Mouse (Mus musculus): ENCODE measurements around the gene Thbs3. TPM values are rescaled to one million over a fixed set of nuclear protein-coding genes. Genes with fewer than 3 reads are reported as not detected.

Thbs3 gene
- polyA plus RNA-seq, 1 experiment from 2014 or later: 77.7 TPM

DNA sequence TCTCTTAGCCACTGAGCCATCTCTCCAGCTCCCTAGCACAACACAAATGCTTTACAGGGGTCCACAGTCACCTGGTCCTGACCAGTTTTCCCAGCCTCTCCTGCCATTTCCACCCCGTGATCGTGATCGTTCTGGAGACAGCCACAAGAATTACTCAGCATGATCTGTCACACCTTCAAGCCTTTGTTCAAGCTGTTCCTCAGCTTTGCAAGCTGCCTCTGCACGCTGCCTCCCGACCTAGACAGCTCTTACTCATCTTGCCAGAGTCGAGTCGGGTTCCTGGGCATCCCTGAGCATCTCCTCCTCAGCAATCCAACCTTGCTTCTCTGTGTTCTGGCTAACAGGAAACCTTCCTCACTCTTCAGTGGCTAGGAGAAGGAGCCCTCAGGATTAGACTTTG, 44.1 kb downstream of the Thbs3 start, which contains the start of gene Dpm3:
Gene Dpm3, plus strand, starts transcription at position 283 of the 400 bp plus-strand sequence.
- DNase-seq (ENCODE audit: low spot score): no peak
- 48% methylated on average over 7 of the region's 7 CpGs for WGBS
- TF ChIP-seq CTCF (IDR thresholded peaks at IDR 0.05) (no peak), EP300 (IDR thresholded peaks at IDR 0.05) (no peak)
- Histone ChIP-seq H3K36me3 (ENCODE audit: insufficient read depth, low read length) (no peaks in the 10 kb centered on the region), H3K9me3 (ENCODE audit: low read length) (no peaks in the 10 kb centered on the region), H3K4me2 (replicated peaks; ENCODE audit: low read depth, low read length) (no peak within 1 kb of the TSS), H3K9ac (replicated peaks; ENCODE audit: low read depth) (no peak within 1 kb of the TSS), H3K27me3 (replicated peaks; ENCODE audit: insufficient read depth, low read length) (no peaks in the 10 kb centered on the region), H3K27ac (ENCODE audit: low read length) (no peak within 1 kb of the TSS), H3K4me3 (ENCODE audit: low read depth, low read length) (no peak within 1 kb of the TSS), H3K4me1 (ENCODE audit: insufficient read depth, low read depth, low read length) (no peaks in the 10 kb centered on the region)
- no peak for ATAC-seq

DNA sequence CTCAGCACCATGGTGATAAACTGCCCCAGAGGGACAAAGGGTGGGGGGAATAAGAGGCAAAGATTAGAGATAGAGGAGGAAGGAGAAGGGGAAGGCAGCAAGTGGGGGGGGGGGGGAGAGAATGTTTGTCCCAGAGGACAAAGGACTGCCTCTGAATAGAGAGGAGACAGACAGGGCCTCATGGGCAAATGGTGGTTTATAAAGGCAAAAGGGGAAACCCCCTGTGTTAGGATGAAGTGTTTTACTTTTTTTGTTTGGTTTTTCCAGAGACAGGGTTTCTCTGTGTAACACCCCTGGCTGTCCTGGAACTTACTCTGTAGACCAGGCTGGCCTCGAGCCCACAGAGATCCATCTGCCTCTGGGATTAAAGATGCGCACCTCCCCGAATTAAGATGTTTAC, 45.2 kb downstream of the Thbs3 start:
- DNase-seq (ENCODE audit: low spot score) (no peak), ATAC-seq (no peak)
- TF ChIP-seq CTCF (IDR thresholded peaks at IDR 0.05) (no peak), EP300 (IDR thresholded peaks at IDR 0.05) (no peak)
- Histone ChIP-seq H3K4me2 (replicated peaks; ENCODE audit: low read depth, low read length) (no peak overlapping the region), H3K9ac (replicated peaks; ENCODE audit: low read depth) (no peak overlapping the region), H3K9me3 (ENCODE audit: low read length) (no peaks in the 10 kb centered on the region), H3K27me3 (replicated peaks; ENCODE audit: insufficient read depth, low read length) (no peaks in the 10 kb centered on the region), H3K4me1 (ENCODE audit: insufficient read depth, low read depth, low read length) (no peaks in the 10 kb centered on the region), H3K36me3 (ENCODE audit: insufficient read depth, low read length) (no peaks in the 10 kb centered on the region), H3K4me3 (ENCODE audit: low read depth, low read length) (no peak overlapping the region), H3K27ac (ENCODE audit: low read length) (no peak overlapping the region)
- 62% methylated on average over 3 of the region's 3 CpGs for WGBS

GRCm38 (mm10) chr3:89262417-89262816, 47.4 kb downstream of the Thbs3 start:
- no peak overlapping the region for H3K4me2 ChIP-seq (replicated peaks; ENCODE audit: low read depth, low read length)
- TF ChIP-seq CTCF (IDR thresholded peaks at IDR 0.05) (no peak), EP300 (IDR thresholded peaks at IDR 0.05) (peak; percentile 64; the same call in 1 of the 2 replicates)
- no peak overlapping the region for H3K9ac ChIP-seq (replicated peaks; ENCODE audit: low read depth)
- H3K27me3 ChIP-seq (replicated peaks; ENCODE audit: insufficient read depth, low read length): no peaks in the 10 kb centered on the region
- H3K9me3 ChIP-seq (ENCODE audit: low read length): no peaks in the 10 kb centered on the region
- DNase-seq (ENCODE audit: low spot score): peak; percentile 61
- H3K4me3 ChIP-seq (ENCODE audit: low read depth, low read length): no peak overlapping the region
- no peaks in the 10 kb centered on the region for H3K36me3 ChIP-seq (ENCODE audit: insufficient read depth, low read length)
- peak overlapping the region; percentile 43; the same call in 1 of the 2 replicates for H3K27ac ChIP-seq (ENCODE audit: low read length)
- 53% methylated on average over 10 of the region's 10 CpGs for WGBS
- peaks cover 5% of the 10 kb centered on the region; the same call in 1 of the 2 replicates for H3K4me1 ChIP-seq (ENCODE audit: insufficient read depth, low read depth, low read length)
- ATAC-seq: peak; percentile 66

GRCm38 (mm10) chr3:89266439-89266893, 51.5 kb downstream of the Thbs3 start:
- Histone ChIP-seq H3K9me3 (ENCODE audit: low read length) (no peaks in the 10 kb centered on the region), H3K4me1 (ENCODE audit: insufficient read depth, low read depth, low read length) (peaks cover 16% of the 10 kb centered on the region; the same call in 1 of the 2 replicates), H3K4me2 (replicated peaks; ENCODE audit: low read depth, low read length) (peak overlapping the region; percentile 97), H3K27me3 (replicated peaks; ENCODE audit: insufficient read depth, low read length) (no peaks in the 10 kb centered on the region), H3K27ac (ENCODE audit: low read length) (peak overlapping the region; percentile 76), H3K36me3 (ENCODE audit: insufficient read depth, low read length) (no peaks in the 10 kb centered on the region), H3K4me3 (ENCODE audit: low read depth, low read length) (peak overlapping the region; percentile 68), H3K9ac (replicated peaks; ENCODE audit: low read depth) (peak overlapping the region; percentile 76)
- TF ChIP-seq CTCF (IDR thresholded peaks at IDR 0.05) (no peak), EP300 (IDR thresholded peaks at IDR 0.05) (no peak)
- WGBS: under 1% methylated on average over 20 of the region's 20 CpGs
- peak; percentile 93 for DNase-seq (ENCODE audit: low spot score)
- peak; percentile 89 for ATAC-seq

DNA sequence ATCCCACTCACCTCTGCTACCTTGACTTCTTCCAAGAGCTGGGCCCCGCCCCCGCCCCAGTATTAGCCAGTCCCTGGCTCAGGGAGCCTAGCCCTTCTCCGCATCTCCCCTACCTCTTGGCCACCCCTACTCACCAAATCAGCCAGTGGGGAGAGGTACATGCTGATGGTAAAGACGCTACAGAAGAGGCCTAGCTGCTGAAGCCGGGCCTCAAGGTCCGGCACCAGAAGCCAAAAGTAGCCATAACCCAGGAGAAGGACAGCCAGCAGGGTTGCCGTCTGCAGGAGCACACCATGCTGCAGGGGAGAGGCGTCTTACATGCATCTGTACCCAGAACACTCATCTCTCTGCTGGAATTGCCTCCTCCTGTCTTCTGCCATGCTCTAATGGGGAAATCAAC, 53.9 kb downstream of the Thbs3 start:
- Histone ChIP-seq H3K4me2 (replicated peaks; ENCODE audit: low read depth, low read length) (no peak overlapping the region), H3K9me3 (ENCODE audit: low read length) (no peaks in the 10 kb centered on the region), H3K36me3 (ENCODE audit: insufficient read depth, low read length) (peaks cover 17% of the 10 kb centered on the region), H3K27ac (ENCODE audit: low read length) (no peak overlapping the region), H3K27me3 (replicated peaks; ENCODE audit: insufficient read depth, low read length) (no peaks in the 10 kb centered on the region), H3K4me1 (ENCODE audit: insufficient read depth, low read depth, low read length) (peaks cover 16% of the 10 kb centered on the region; the same call in 1 of the 2 replicates), H3K4me3 (ENCODE audit: low read depth, low read length) (no peak overlapping the region), H3K9ac (replicated peaks; ENCODE audit: low read depth) (no peak overlapping the region)
- 77% methylated on average over 8 of the region's 8 CpGs for WGBS
- TF ChIP-seq CTCF (IDR thresholded peaks at IDR 0.05) (no peak), EP300 (IDR thresholded peaks at IDR 0.05) (no peak)
- DNase-seq (ENCODE audit: low spot score) (no peak), ATAC-seq (no peak)

GRCm38 (mm10) chr3:89270051-89270755, 55.2 kb downstream of the Thbs3 start, which contains the start of gene Slc50a1:
TSS of gene Slc50a1 (minus strand) at chr3:89270570.
- Histone ChIP-seq H3K27ac (ENCODE audit: low read length) (peak within 1 kb of the TSS; percentile 79), H3K4me3 (ENCODE audit: low read depth, low read length) (peak within 1 kb of the TSS; percentile 52), H3K9ac (replicated peaks; ENCODE audit: low read depth) (peak within 1 kb of the TSS; percentile 41), H3K36me3 (ENCODE audit: insufficient read depth, low read length) (peaks cover 18% of the 10 kb centered on the region), H3K4me2 (replicated peaks; ENCODE audit: low read depth, low read length) (peak within 1 kb of the TSS; percentile 59), H3K9me3 (ENCODE audit: low read length) (no peaks in the 10 kb centered on the region), H3K4me1 (ENCODE audit: insufficient read depth, low read depth, low read length) (peaks cover 16% of the 10 kb centered on the region; the same call in 1 of the 2 replicates), H3K27me3 (replicated peaks; ENCODE audit: insufficient read depth, low read length) (no peaks in the 10 kb centered on the region)
- TF ChIP-seq CTCF (IDR thresholded peaks at IDR 0.05) (peak; percentile 73), EP300 (IDR thresholded peaks at IDR 0.05) (no peak)
- WGBS: 3% methylated on average over 34 of the region's 39 CpGs
- peak; percentile 69 for ATAC-seq
- peak; percentile 83 for DNase-seq (ENCODE audit: low spot score)
